Mouse (Mus musculus): ENCODE measurements at regions not wholly inside any gene's neighbourhood (a gene's known extent, or its start where the extent isn't known, plus 50 kb on each side); places are given as distances from the start of the nearest gene placed in this dataset.
A peak's percentile ranks its signal among the peaks of the same experiment; 100 is the strongest.
"Not testable (repeated sequence)": the region's sequence is repeated elsewhere in the genome, so short reads cannot be mapped to it uniquely, and the experiment has no call there.

GRCm38 (mm10) chr9:31650362-31651130, 186.3 kb upstream of the Tmem45b start:
- no peak for DNase-seq

- DNase-seq: no peak
These were observed 184.8 kb upstream of the Tmem45b start for GRCm38 (mm10) chr9:31649073-31649472.

GRCm38 (mm10) chr9:31648551-31648950, 184.3 kb upstream of the Tmem45b start:
- no peak for DNase-seq

DNA sequence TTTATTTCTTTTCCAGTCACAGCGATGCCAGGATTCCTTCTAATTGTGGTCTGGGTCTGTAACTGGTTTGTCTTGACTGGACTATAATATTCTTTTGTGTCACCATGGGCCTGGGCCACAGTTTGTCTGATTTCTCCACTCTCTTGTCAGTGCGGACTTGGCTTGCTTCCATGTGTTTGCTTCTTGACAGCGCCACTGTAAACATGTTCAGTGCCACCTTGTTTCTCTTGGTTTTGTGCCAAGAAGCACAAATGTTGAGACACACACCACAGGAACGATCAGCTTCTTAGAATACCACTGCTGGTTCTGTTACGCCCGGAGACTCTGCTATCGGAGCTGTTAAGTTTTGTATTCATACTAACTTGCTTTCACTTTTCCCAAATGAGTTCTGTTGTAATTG, 180.9 kb upstream of the Tmem45b start:
- DNase-seq: peak; percentile 52

GRCm38 (mm10) chr9:31644106-31644505, 179.8 kb upstream of the Tmem45b start:
- DNase-seq: no peak

GRCm38 (mm10) chr9:31642169-31642568, 177.9 kb upstream of the Tmem45b start:
- DNase-seq: no peak

- no peak for DNase-seq
These were observed 164.0 kb upstream of the Tmem45b start for GRCm38 (mm10) chr9:31628291-31628690.

DNA sequence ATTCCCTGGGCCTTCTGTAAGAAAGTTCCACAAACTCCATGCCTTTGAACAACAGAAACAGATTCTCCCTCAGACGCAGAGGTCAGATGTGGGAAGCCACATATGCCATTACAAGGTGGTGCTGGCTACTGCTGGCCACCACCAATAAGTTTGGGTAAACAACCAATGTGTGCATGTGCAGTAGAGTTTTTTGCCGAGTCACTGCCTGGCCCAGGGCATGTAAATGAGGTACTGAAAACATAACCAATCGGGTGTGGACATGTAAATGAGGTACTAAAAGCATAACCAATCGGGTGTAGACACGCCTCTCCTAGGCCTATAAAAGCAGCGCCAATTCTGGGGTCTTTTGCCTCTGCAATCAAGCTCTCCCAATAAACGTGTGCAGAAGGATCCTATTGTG, 157.3 kb upstream of the Tmem45b start:
- DNase-seq: not testable (repeated sequence)

- no peak for DNase-seq
These were observed 155.1 kb upstream of the Tmem45b start for GRCm38 (mm10) chr9:31619344-31619743.

DNA sequence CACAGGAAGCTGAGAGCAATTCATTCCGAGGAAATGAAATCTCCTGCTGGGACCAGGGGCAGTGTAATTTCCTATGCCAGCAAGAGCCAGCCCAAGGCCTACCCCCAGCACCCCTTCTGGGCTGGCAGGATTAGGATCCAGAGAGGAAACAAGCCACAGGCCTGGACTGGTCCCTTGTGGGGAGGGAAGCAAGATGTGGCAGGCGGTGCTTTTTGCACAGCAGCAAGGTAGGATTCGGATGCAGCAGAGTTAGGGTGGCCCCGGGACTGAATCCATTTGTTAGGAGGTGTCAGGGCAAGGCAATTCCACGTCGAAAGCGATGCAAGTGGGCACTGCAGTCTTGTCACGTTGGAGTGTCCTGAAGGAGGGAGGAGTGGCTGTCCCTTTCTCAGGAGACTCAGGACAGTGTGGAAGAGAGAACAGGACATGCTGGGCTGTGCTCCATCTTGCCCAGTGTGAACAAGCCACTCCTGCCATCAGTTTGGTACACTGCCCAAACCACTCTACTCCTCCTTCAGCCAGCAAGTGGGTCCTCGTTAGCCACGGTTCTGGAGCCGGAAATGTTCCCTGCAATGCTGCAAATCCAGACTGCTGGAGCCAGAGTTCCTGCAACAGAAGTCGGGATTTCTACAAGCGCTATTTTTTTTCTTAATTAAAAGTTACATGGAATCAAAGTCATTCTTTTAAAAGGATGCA, 150.1 kb upstream of the Tmem45b start:
- DNase-seq: peak; percentile 56

- DNase-seq: no peak
These were observed 146.9 kb upstream of the Tmem45b start for GRCm38 (mm10) chr9:31611036-31611695.

GRCm38 (mm10) chr9:31610631-31611030, 146.4 kb upstream of the Tmem45b start:
- no peak for DNase-seq

DNA sequence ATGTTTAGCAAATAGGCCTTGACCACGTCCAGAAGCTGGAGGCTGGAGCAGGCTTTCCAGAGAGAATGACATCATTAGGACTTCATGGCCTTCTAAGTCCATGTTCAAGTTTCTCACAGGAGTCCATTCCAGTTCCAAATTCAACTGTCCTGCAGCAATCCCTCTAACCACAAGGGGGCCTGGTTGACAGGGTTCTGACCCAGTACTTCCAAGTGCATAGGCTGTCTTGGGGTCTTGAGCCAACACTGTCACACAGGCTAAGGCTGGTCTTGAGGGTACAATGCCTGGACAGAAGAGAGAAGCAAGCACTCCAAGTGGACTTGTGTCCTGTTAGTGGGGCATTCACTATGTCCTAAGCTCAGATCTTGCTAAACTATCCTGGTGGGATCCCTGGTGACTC, 145.9 kb upstream of the Tmem45b start:
- DNase-seq: peak; percentile 48

GRCm38 (mm10) chr9:31609731-31610130, 145.5 kb upstream of the Tmem45b start:
- no peak for DNase-seq

GRCm38 (mm10) chr9:31608084-31608870, 144.0 kb upstream of the Tmem45b start:
- no peak for DNase-seq

DNA sequence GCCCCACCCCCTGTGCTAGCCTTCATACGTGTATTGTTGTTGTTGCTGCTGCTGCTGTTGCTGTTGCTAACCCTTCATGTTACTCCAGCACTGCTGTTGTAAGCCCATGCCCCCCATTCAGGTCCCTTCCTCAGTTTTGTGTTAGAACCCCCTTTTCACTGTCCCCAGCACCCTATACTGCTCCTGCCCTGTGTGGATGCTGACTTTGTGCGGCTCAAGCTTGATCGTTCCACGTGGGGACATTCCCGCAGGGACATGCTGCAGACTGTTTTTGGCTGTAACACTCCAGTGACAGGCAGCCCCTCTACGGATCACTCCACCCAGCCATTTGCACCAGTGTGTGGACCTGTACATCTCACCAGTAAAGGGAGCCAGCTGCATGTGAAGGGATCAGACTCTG, 142.7 kb upstream of the Tmem45b start:
- no peak for DNase-seq

GRCm38 (mm10) chr9:31604497-31605090, 140.3 kb upstream of the Tmem45b start:
- DNase-seq: no peak

DNA sequence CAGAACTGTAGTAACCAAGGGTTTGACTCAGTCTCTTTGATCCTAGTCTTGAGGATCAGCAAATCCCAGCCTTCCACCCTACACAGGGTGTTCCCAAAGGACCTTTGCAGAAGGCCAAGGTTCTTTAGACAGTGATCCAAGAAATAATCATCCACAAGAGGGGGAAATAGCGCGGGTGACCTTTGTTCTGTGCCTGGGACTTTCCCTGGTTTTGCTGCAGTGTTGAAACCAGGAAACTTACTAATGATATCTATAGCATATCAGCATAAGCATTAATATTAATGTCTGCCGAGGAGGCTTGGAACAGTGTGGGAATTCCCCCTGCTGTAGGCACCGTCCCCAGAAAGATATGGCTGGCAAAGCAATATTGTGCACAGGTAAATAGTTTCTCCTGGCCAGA, 138.4 kb upstream of the Tmem45b start:
- DNase-seq: no peak

DNA sequence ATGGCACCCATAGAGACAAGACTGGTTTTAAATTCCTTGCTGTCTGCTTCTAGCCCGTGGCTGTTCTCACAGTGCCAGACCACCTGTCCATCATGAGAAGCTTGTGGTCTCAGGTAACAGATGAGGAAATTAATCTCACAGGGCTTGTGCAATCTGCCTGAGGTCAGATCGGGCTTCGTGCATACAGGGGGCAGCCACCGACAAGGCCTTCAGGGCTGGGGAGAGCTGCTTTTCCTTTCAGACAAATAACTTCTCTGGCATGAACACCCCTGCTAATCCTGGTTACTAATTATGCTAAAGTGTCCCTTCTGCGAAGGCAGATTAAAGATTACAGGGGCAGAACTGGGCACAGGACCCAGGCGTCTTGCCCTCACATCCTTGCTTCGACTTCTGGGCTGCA, 130.8 kb upstream of the Tmem45b start:
- DNase-seq: no peak

GRCm38 (mm10) chr9:31587671-31588070, 123.4 kb upstream of the Tmem45b start:
- DNase-seq: no peak

DNA sequence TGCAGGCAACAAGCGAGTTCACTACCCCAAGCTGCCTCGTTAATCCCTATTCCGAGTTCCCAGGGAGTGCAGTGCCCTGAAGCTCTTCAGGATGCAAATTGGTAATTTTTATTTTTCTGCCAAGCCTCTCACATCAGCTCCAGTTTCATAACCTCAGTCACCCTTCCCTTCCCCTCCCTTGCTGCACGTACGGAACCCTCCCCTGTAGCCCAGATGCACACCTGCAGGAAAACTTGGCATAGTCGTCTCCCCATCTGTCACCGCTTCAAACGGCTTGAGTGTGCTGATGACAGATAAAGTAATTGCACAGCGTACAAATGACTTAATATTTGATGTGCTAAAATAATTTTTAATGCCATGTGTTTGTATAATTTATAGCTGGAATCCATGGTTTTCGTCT, 119.7 kb upstream of the Tmem45b start:
- no peak for DNase-seq

- no peak for DNase-seq
These were observed 118.7 kb upstream of the Tmem45b start for GRCm38 (mm10) chr9:31582947-31583346.
